Mouse (Mus musculus): Measurements from ENCODE around the gene Def6. TPM values are rescaled to one million over a fixed set of nuclear protein-coding genes. Genes with fewer than 3 reads are reported as not detected.

Gene Def6
- total RNA-seq, 2 experiments from 2014 or later: 1.5 to 1.6 TPM

- no peak for TF ChIP-seq CTCF (IDR thresholded peaks at IDR 0.05)
- peak overlapping the region; percentile 67 for H3K27ac ChIP-seq
Observed at GRCm38 (mm10) chr17:28251579-28252280, 44.2 kb downstream of the Def6 start.

GRCm38 (mm10) chr17:28252281-28252648 is 44.7 kb downstream of the Def6 start:
- H3K4me3 ChIP-seq: no peak overlapping the region
- intact Hi-C loops (cut with DNase I): no loop called here
- DNase-seq: no peak
- peak overlapping the region; percentile 67 for H3K27ac ChIP-seq
- no peak for TF ChIP-seq CTCF (IDR thresholded peaks at IDR 0.05)

More at GRCm38 (mm10) chr17:28251579-28252280, 44.2 kb downstream of the Def6 start:
- intact Hi-C loops (cut with DNase I): no loop called here
- no peak for DNase-seq
- no peak overlapping the region for H3K4me3 ChIP-seq

DNA sequence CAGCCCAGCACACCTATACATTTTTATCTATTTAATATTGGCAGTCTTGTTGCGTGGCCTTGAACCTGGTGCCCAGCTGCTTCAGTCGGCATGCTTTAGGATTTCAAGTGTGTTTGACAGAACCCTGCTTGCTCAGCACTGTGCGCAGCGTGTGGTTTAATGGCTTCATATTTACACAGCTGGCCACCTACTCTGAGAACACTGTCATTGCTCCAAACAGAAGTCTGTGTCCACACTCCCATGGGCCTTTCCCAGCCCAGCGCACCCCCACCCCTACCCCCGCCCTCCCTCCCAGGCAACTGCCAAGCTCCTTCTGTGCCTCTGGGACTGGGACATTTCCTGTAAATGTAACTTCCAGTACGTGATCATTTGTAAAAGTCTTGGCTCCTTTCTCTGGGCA is 45.6 kb downstream of the Def6 start:
- Histone ChIP-seq H3K27ac (peak overlapping the region; percentile 62), H3K4me3 (no peak overlapping the region)
- intact Hi-C loops (cut with DNase I): no loop called here
- DNase-seq: no peak
- TF ChIP-seq CTCF (IDR thresholded peaks at IDR 0.05): no peak

DNA sequence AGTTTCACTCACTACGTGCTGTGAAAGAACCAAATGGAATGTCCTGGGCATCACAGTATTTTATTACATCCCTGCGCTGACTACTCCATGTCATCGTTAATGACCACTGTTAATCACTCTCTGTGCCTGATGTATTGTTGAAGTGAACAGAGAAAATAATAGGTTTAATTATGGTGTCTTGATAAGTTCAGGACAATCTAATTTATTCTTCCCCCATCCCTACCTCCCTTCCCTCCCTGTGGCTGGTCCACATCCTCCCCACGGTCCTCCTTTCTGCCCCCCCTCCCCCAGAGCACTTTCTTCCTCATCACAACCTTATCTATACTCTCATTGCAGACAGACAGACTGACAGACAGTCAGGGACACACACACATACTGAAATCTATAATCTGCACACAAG is 47.2 kb downstream of the Def6 start:
- TF ChIP-seq CTCF (IDR thresholded peaks at IDR 0.05): no peak
- H3K27ac ChIP-seq: no peak overlapping the region
- no peak overlapping the region for H3K4me3 ChIP-seq
- no peak for DNase-seq
- intact Hi-C loops (cut with DNase I): no loop called here

DNA sequence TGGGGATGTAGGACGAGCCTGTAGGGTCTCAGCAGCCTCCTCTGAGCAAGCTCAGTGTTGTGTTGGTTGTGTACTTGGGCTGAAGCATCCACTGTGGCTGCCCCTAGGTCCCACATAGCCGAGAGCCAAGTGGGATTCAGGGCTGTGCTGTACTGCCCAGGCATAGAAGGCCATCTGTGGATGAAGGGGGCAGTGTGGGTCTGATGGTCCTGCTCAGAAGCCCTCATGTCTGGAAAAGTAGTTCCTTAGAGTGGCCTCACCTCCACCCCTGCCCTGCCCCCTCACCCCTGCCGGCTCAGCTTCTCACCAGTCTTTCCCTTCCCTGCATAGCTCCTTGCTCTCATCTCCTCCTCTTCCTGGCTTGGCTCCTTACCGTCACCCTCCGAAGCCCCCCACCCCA is 48.1 kb downstream of the Def6 start:
- intact Hi-C loops (cut with DNase I): no loop called here
- Histone ChIP-seq H3K4me3 (no peak overlapping the region), H3K27ac (peak overlapping the region; percentile 81)
- TF ChIP-seq CTCF (IDR thresholded peaks at IDR 0.05): no peak
- DNase-seq: no peak

DNA sequence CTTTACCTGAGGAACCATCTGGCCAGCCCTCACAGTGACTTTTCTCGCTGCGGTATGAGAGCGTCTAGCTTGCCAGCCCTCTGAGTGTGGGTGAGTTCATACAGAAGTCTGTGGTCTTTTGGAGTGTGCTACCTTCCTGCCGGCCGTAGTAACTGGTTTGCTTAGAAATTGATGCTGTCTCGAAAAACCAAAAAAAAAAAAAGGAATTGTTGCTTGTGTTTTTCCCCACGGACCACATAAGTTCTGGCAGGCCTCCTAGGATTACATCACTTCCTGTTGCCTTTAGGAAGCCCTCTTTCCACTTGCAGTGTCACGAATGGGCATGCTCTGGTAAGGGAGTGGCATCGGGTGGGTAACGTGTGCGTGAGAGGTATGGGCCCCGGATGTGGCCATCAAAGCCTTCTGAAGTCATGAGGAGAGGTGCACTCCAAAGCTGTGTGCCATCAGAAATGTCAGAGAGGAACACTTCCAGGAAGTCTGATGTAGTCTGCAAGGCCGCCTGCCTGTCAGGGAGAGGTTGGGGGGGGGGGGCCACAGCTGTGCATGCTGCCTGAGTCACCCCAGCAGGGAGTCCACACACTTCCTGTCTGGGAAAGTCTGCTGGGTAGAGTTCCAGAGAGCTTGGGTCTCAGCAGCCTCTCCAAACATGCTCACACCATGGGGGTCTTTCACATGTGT is 49.2 kb downstream of the Def6 start:
- intact Hi-C loops (cut with DNase I): no loop called here
- peak overlapping the region; percentile 56 for H3K4me3 ChIP-seq
- TF ChIP-seq CTCF (IDR thresholded peaks at IDR 0.05): no peak
- DNase-seq: peak; percentile 71
- peak overlapping the region; percentile 81 for H3K27ac ChIP-seq

DNA sequence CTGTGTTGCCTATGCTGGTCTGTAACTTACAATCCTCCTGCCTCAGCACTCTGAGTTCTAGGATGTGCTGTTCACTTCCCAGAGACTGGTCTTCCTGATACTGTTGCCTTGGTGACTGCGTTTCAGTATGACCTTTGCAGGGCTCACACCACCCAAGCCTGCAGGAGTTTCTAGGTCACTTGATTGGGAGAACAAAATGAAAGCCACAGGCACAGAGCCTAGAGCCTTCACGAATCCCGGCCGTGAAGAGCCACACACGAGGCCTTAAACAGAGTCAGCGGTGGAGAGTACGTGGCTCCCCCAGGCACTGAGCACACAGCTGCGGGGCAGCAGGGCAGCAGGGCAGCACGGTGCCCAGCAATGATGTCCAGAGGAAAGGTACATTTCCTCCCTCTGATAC is 50.7 kb downstream of the Def6 start:
- DNase-seq: no peak
- intact Hi-C loops (cut with DNase I): no loop called here
- no peak for TF ChIP-seq CTCF (IDR thresholded peaks at IDR 0.05)
- Histone ChIP-seq H3K4me3 (no peak overlapping the region), H3K27ac (peak overlapping the region; percentile 81)

DNA sequence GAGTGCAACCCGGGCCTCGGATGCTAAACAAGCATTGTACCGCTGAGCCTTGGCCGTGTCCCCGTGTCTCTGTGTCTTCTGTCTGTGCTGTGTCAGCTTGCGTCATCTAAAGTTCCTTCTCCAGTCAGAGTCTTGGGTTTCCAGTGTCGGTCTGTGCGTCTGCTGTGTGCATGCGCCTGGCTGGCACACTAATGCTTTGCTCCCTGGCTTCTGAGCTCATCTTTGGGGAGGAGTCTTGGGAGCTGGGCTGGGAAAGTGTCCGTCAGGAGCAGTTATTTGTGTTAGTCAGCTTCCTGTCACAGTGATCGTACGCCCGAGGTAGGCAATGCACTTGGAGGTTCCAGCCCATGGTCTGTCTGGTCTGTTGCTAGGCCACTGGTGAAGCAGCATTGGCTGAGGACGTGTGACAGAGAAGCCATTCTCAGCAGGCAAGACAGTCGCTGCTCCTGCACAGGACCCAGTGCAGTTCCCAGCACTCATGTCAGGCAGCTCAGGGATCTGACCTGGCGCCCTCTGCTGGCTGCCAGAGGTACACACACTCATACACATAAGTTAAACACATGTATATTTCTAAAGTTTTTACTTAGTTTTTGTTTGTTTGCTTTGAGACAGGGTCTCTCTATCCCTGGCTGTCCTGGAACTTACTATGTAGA is 52.4 kb downstream of the Def6 start:
- no peak overlapping the region for H3K4me3 ChIP-seq
- intact Hi-C loops (cut with DNase I): no loop called here
- TF ChIP-seq CTCF (IDR thresholded peaks at IDR 0.05): peak; percentile 65
- no peak for DNase-seq
- no peak overlapping the region for H3K27ac ChIP-seq

- no peak for DNase-seq
- no peak for TF ChIP-seq CTCF (IDR thresholded peaks at IDR 0.05)
- intact Hi-C loops (cut with DNase I): no loop called here
- Histone ChIP-seq H3K4me3 (no peak overlapping the region), H3K27ac (no peak overlapping the region)
Observed at GRCm38 (mm10) chr17:28260543-28260909, 52.9 kb downstream of the Def6 start.

GRCm38 (mm10) chr17:28261795-28262194 is 54.2 kb downstream of the Def6 start:
- no peak for DNase-seq
- no peak for TF ChIP-seq CTCF (IDR thresholded peaks at IDR 0.05)
- Histone ChIP-seq H3K27ac (no peak overlapping the region), H3K4me3 (no peak overlapping the region)
- intact Hi-C loops (cut with DNase I): no loop called here

- Histone ChIP-seq H3K27ac (peak overlapping the region; percentile 43), H3K4me3 (no peak overlapping the region)
- TF ChIP-seq CTCF (IDR thresholded peaks at IDR 0.05): no peak
- intact Hi-C loops (cut with DNase I): no loop called here
- no peak for DNase-seq
Observed at GRCm38 (mm10) chr17:28263181-28263894, 55.8 kb downstream of the Def6 start.

GRCm38 (mm10) chr17:28267251-28267650 is 59.7 kb downstream of the Def6 start:
- no peak for TF ChIP-seq CTCF (IDR thresholded peaks at IDR 0.05)
- Histone ChIP-seq H3K4me3 (no peak overlapping the region), H3K27ac (no peak overlapping the region)
- intact Hi-C loops (cut with DNase I): no loop called here
- no peak for DNase-seq

- DNase-seq: no peak
- intact Hi-C loops (cut with DNase I): no loop called here
- TF ChIP-seq CTCF (IDR thresholded peaks at IDR 0.05): no peak
- Histone ChIP-seq H3K4me3 (no peak overlapping the region), H3K27ac (no peak overlapping the region)
Observed at GRCm38 (mm10) chr17:28270165-28270564, 62.6 kb downstream of the Def6 start.
